Comparison of ENCODE assay signal across 8 mouse cellular contexts in the genomic region with DNA sequence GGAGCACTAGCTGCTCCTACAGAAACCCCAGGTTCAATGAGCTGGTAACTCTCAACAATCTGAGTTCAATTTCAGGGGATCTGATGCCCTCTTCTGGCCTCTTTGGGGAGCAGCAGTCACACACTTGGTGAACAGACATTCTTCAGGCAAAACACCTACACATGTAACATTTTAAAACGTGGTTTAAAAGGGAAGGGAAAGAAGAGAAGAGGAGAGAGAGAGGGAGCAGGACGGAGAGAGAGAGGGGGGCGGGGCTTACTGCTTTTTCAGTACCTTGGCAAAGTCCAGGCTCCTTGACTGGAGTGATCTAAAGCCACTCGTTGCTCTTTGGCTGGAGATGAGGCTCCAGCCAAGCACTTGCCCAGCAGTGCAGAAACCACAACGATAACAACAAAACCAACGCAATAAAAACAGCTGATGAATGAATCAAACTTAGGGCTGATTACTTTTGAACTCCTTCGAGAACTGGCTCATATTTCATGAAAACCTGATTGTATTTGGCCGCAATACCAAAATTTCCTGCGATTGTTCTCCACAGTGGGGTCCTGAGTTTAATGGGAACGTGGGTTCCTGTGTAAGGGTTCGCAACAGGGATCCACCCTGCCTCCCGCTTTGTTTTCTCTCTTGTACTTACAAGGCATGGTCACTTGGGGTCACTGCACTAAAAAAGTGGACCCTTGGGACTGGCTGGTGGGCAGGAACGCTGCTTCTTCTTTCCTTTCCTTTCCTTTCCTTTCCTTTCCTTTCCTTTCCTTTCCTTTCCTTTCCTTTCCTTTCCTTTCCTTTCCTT. TPM values are rescaled to one million over a fixed set of nuclear protein-coding genes. Genes with fewer than 3 reads are reported as not detected.
DNase-seq lines count a peak whose midpoint lies in the region; ATAC-seq and TF ChIP-seq lines count a peak whose summit lies in the region.

No protein-coding gene starts in this region.

- no peaks in the 10 kb centered on the region; the same call in 1 of the 2 replicates for H3K4me1 ChIP-seq in lung, embryonic 16.5 days (replicated peaks; ENCODE audit: control insufficient read depth, insufficient read depth, low read length)

- POLR2A ChIA-PET in Patski (lab: Charles Lee): no interaction called here

- peak; percentile 82 for TF ChIP-seq CTCF in Patski (IDR thresholded peaks at IDR 0.05)

- peak; percentile 40 for DNase-seq in embryo, embryonic 10.5 days (ENCODE audit: low spot score)
- DNase-seq in embryo, embryonic 9.5 days (ENCODE audit: extremely low spot score): no peak
- DNase-seq in Patski (ENCODE audit: low read depth, low spot score): no peak
- DNase-seq in heart, postnatal 36 days: peak; percentile 42 to 46
- no peak for DNase-seq in right cerebral cortex, postnatal 10 days (ENCODE audit: low spot score in 2 of 2)
- DNase-seq in Muller cell, postnatal 12 days (ENCODE audit: inconsistent ontology term): no peak

- peak overlapping the region; percentile 40; the same call in 1 of the 2 replicates for H3K27ac ChIP-seq in lung, embryonic 16.5 days (ENCODE audit: low read length)

- 50% methylated on average over 13 of the region's 13 CpGs for WGBS in lung, embryonic 16.5 days

- ATAC-seq in Patski: peak; percentile 85
- ATAC-seq in lung, embryonic 16.5 days (ENCODE audit: low read depth): no peak
- no peak for ATAC-seq in activated CD4-positive, CD25-positive, alpha-beta regulatory T cell, adult 4 months

- no peak overlapping the region for H3K9ac ChIP-seq in lung, embryonic 16.5 days (ENCODE audit: low read length)

- no peaks in the 10 kb centered on the region for H3K36me3 ChIP-seq in lung, embryonic 16.5 days (ENCODE audit: control insufficient read depth, insufficient read depth, low read length)

- H3K27me3 ChIP-seq in Patski: peaks cover 5% of the 10 kb centered on the region
- H3K27me3 ChIP-seq in lung, embryonic 16.5 days (ENCODE audit: control insufficient read depth, insufficient read depth, low read depth, low read length): no peaks in the 10 kb centered on the region

- no peaks in the 10 kb centered on the region for H3K9me3 ChIP-seq in lung, embryonic 16.5 days (ENCODE audit: control insufficient read depth, low read length)

- intact Hi-C loops in heart, postnatal 36 days (cut with DNase I): loop anchor here (5.0 kb wide), 1 partner anchor 106 kb away; no protein-coding TSS in a partner anchor

- no peak overlapping the region for H3K4me3 ChIP-seq in lung, embryonic 16.5 days (ENCODE audit: low read length)

- in situ Hi-C loops in Patski (cut with MboI; ENCODE audit: low pct_unique_long_range_greater_than_20kb): no loop called here

- CTCF ChIA-PET in Patski (lab: Charles Lee): interaction anchor here (0.9 to 5.9 kb wide), 9 partner anchors 8 to 124 kb away, joined by 3 to 43 read pairs (median 5); no protein-coding TSS in a partner anchor

- H3K4me2 ChIP-seq in lung, embryonic 16.5 days (ENCODE audit: low read depth, low read length): no peak overlapping the region

RNA-seq across cellular contexts. Expression of a gene that starts 6.5 kb away (rescaled TPM):
- 56.2 TPM for polyA plus RNA-seq in Patski (2021)
- total RNA-seq in heart, postnatal 36 days (2021): 10 to 100 TPM; 32.6 to 32.9 TPM
- 13.2 and 13.7 TPM in 2 replicates for polyA plus RNA-seq in lung, embryonic 16.5 days (2015; fragmentation: Nextera tagmentation; extraction: Ambion mirVana)
- 10 to 100 TPM; 34.9 to 37.6 TPM for polyA plus RNA-seq in activated CD4-positive, CD25-positive, alpha-beta regulatory T cell, adult 4 months (2017; shearing (Covaris generic))

Comparison
In these comparisons a context has a peak if more than half of its experiments do, and no peak if none do; other contexts are left out.
1. DNase-seq: peak in embryo, embryonic 10.5 days (single experiment) and heart, postnatal 36 days (2 of 2); none in embryo, embryonic 9.5 days (single experiment), Patski (single experiment), right cerebral cortex, postnatal 10 days (0 of 2) and Muller cell, postnatal 12 days (single experiment).